Mouse (Mus musculus): ENCODE measurements around the gene Ndufs3. TPM values are rescaled to one million over a fixed set of nuclear protein-coding genes. Genes with fewer than 3 reads are reported as not detected.
A peak's percentile ranks its signal among the peaks of the same experiment; 100 is the strongest.

Gene Ndufs3
- polyA plus RNA-seq, 1 experiment from 2014 or later, result 336 TPM

- H3K9me3 ChIP-seq (replicated peaks), result no peaks in the 10 kb centered on the region
- peak overlapping the region; percentile 74 for H3K4me2 ChIP-seq
- H3K27me3 ChIP-seq (replicated peaks), result no peaks in the 10 kb centered on the region
- H3K4me1 ChIP-seq (replicated peaks), result peaks cover 6% of the 10 kb centered on the region; the same call in 1 of the 2 replicates
- peak overlapping the region; percentile 85 for H3K27ac ChIP-seq (ENCODE audit: poor library complexity, severe bottlenecking)
- under 1% methylated on average over 13 of the region's 13 CpGs for WGBS
- no peak for ATAC-seq (ENCODE audit: insufficient number of reproducible peaks, low FRiP score)
- H3K36me3 ChIP-seq, result peaks cover 32% of the 10 kb centered on the region
- peak overlapping the region; percentile 88 for H3K9ac ChIP-seq
- peak overlapping the region; percentile 85 for H3K4me3 ChIP-seq
Measured at GRCm38 (mm10) chr2:90847681-90848050, 57.0 kb downstream of the Ndufs3 start.

- Histone ChIP-seq H3K27me3 (replicated peaks) (no peaks in the 10 kb centered on the region), H3K36me3 (peaks cover 28% of the 10 kb centered on the region), H3K9ac (peak within 1 kb of the TSS; percentile 88), H3K4me3 (peak within 1 kb of the TSS; percentile 85), H3K27ac (ENCODE audit: poor library complexity, severe bottlenecking) (peak within 1 kb of the TSS; percentile 85), H3K4me2 (peak within 1 kb of the TSS; percentile 74), H3K4me1 (replicated peaks) (peaks cover 6% of the 10 kb centered on the region; the same call in 1 of the 2 replicates), H3K9me3 (replicated peaks) (no peaks in the 10 kb centered on the region)
- peak; percentile 96 for ATAC-seq (ENCODE audit: insufficient number of reproducible peaks, low FRiP score)
- under 1% methylated on average over 66 of the region's 67 CpGs for WGBS
Measured at GRCm38 (mm10) chr2:90846955-90847680, 57.5 kb downstream of the Ndufs3 start, which contains the start of gene Mtch2. Mtch2 (plus strand) TSS chr2:90847155.

DNA sequence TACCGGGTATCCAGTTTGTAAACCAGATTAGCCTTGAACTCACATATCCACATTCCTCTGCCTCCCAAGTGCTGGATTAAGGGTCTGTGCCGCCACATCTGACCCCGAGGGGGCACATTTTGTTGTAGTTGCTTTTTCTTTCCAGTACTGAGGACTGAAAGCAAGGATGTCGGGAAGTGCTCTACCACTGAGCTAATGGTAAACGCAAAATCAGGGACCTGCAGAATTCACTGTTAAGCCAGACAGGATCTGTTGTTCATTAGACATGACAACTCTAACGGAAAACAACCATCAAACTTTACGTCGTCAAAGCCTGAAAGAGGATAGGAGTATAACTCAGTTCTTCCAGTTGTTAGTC is 58.1 kb downstream of the Ndufs3 start:
- WGBS, result 2% methylated on average over 8 of the region's 8 CpGs
- Histone ChIP-seq H3K9me3 (replicated peaks) (no peaks in the 10 kb centered on the region), H3K9ac (peak overlapping the region; percentile 71), H3K4me2 (peak overlapping the region; percentile 73), H3K27me3 (replicated peaks) (no peaks in the 10 kb centered on the region), H3K4me1 (replicated peaks) (peaks cover 6% of the 10 kb centered on the region; the same call in 1 of the 2 replicates), H3K27ac (ENCODE audit: poor library complexity, severe bottlenecking) (peak overlapping the region; percentile 85), H3K4me3 (peak overlapping the region; percentile 85), H3K36me3 (peaks cover 22% of the 10 kb centered on the region)
- peak; percentile 9; the same call in 1 of the 2 replicates for ATAC-seq (ENCODE audit: insufficient number of reproducible peaks, low FRiP score)

GRCm38 (mm10) chr2:90846171-90846570 is 58.5 kb downstream of the Ndufs3 start:
- Histone ChIP-seq H3K27ac (ENCODE audit: poor library complexity, severe bottlenecking) (peak overlapping the region; percentile 85), H3K4me2 (peak overlapping the region; percentile 73), H3K36me3 (peaks cover 18% of the 10 kb centered on the region), H3K9ac (no peak overlapping the region), H3K4me1 (replicated peaks) (peaks cover 6% of the 10 kb centered on the region; the same call in 1 of the 2 replicates), H3K9me3 (replicated peaks) (no peaks in the 10 kb centered on the region), H3K27me3 (replicated peaks) (no peaks in the 10 kb centered on the region), H3K4me3 (peak overlapping the region; percentile 85)
- WGBS, result 50% methylated on average over 6 of the region's 6 CpGs
- no peak for ATAC-seq (ENCODE audit: insufficient number of reproducible peaks, low FRiP score)

GRCm38 (mm10) chr2:90845234-90845633 is 59.4 kb downstream of the Ndufs3 start:
- H3K9ac ChIP-seq, result no peak overlapping the region
- no peak for ATAC-seq (ENCODE audit: insufficient number of reproducible peaks, low FRiP score)
- WGBS, result 73% methylated on average over 5 of the region's 5 CpGs

More at GRCm38 (mm10) chr2:90845234-90845633, 59.4 kb downstream of the Ndufs3 start:
- Histone ChIP-seq H3K27me3 (replicated peaks) (no peaks in the 10 kb centered on the region), H3K4me1 (replicated peaks) (peaks cover 6% of the 10 kb centered on the region; the same call in 1 of the 2 replicates), H3K27ac (ENCODE audit: poor library complexity, severe bottlenecking) (no peak overlapping the region), H3K9me3 (replicated peaks) (no peaks in the 10 kb centered on the region), H3K4me2 (no peak overlapping the region), H3K36me3 (peaks cover 9% of the 10 kb centered on the region), H3K4me3 (no peak overlapping the region)

Other genes starting within 250 kb of the Ndufs3 start
- gene Nup160, start 227.6 kb downstream of the Ndufs3 start, polyA plus RNA-seq (2016; fragmentation: Nextera tagmentation; extraction: Ambion mirVana), result 34.7 and 34.8 TPM in 2 replicates
- 73.7 and 80.2 TPM in 2 replicates for gene Fnbp4, start 159.5 kb downstream of the Ndufs3 start, polyA plus RNA-seq (2016; fragmentation: Nextera tagmentation; extraction: Ambion mirVana)
- 1.1 and 1.4 TPM in 2 replicates for gene Agbl2, start 122.1 kb downstream of the Ndufs3 start, polyA plus RNA-seq (2016; fragmentation: Nextera tagmentation; extraction: Ambion mirVana)
- 201 and 211 TPM in 2 replicates for gene Mtch2, start 57.7 kb downstream of the Ndufs3 start, polyA plus RNA-seq (2016; fragmentation: Nextera tagmentation; extraction: Ambion mirVana)
- gene C1qtnf4, start 19.0 kb downstream of the Ndufs3 start, polyA plus RNA-seq (2016; fragmentation: Nextera tagmentation; extraction: Ambion mirVana), result 16.5 and 18.9 TPM in 2 replicates
- gene Kbtbd4, start 87 bp downstream of the Ndufs3 start, polyA plus RNA-seq (2016; fragmentation: Nextera tagmentation; extraction: Ambion mirVana), result 27.0 and 27.3 TPM in 2 replicates
- 136 and 141 TPM in 2 replicates for gene Celf1, start 35.6 kb upstream of the Ndufs3 start, polyA plus RNA-seq (2016; fragmentation: Nextera tagmentation; extraction: Ambion mirVana)
- 17.2 and 17.8 TPM in 2 replicates for gene Rapsn, start 130.8 kb upstream of the Ndufs3 start, polyA plus RNA-seq (2016; fragmentation: Nextera tagmentation; extraction: Ambion mirVana)
- 245 and 252 TPM in 2 replicates for gene Psmc3, start 149.2 kb upstream of the Ndufs3 start, polyA plus RNA-seq (2016; fragmentation: Nextera tagmentation; extraction: Ambion mirVana)
- 42.5 and 44.3 TPM in 2 replicates for gene Slc39a13, start 165.6 kb upstream of the Ndufs3 start, polyA plus RNA-seq (2016; fragmentation: Nextera tagmentation; extraction: Ambion mirVana)
- gene Spi1, start 177.6 kb upstream of the Ndufs3 start, polyA plus RNA-seq (2016; fragmentation: Nextera tagmentation; extraction: Ambion mirVana), result 3.0 and 3.1 TPM in 2 replicates
- gene Mybpc3, start 213.3 kb upstream of the Ndufs3 start, polyA plus RNA-seq (2016; fragmentation: Nextera tagmentation; extraction: Ambion mirVana), result 1,039 and 1,047 TPM in 2 replicates